Mouse (Mus musculus) induced T-regulatory cell, adult 2 months (primary cell): ENCODE measurements around the gene Gm11127.
"Not testable (repeated sequence)": the region's sequence is repeated elsewhere in the genome, so short reads cannot be mapped to it uniquely, and the experiment has no call there.

Experiments used
- DNase-seq: peaks from one replicate; pipeline ENCODE4 v3.0.0-alpha.2; 2012; ENCODE audit warnings: low read depth

Gene Gm11127

GRCm38 (mm10) chr17:36058362-36058761, at the start of gene Gm11127:
Gm11127 (minus strand) TSS chr17:36058371.
- DNase-seq = not testable (repeated sequence)

- not testable (repeated sequence) for DNase-seq
Observed at GRCm38 (mm10) chr17:36102091-36102490, 43.9 kb upstream of the Gm11127 start.

DNA sequence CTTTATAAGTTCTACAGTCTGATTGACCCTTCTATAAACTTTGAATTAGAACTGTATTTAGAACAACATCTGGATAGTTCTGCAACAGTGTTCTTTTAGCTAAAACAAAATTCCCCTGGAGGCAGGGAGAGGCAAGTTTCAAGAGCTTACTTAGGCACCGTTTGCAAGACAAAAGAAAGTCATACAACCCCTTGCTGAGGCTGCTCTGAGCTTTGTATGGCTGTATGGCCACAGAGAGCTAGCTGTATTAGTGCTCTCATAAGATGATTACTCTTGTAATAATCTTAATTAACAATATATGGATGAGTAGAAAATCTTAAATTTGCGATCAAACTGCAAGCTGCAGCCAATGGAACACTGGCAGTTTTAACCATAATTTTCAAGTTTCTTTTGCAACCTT, 41.4 kb upstream of the Gm11127 start:
- not testable (repeated sequence) for DNase-seq

DNA sequence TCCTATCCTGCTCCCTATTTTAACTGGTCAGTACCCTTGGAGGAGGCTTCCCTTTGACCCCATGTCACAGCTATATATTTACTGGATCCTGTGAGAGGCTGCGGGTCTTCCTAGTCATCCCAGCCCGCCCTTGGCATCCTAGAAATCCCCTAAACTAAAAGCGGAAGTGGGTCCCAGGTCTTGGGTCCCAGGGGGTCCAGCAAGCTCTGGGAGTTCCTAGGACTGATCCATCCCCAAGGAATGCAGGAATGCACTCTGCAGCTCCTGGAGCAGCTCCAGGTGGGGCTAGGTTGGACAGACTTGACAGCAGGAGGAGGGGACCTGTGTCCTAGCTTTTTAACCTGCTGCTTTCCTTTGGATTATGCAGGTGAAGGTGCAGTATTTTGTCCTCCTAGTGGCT, 35.8 kb upstream of the Gm11127 start:
- DNase-seq = no peak

DNA sequence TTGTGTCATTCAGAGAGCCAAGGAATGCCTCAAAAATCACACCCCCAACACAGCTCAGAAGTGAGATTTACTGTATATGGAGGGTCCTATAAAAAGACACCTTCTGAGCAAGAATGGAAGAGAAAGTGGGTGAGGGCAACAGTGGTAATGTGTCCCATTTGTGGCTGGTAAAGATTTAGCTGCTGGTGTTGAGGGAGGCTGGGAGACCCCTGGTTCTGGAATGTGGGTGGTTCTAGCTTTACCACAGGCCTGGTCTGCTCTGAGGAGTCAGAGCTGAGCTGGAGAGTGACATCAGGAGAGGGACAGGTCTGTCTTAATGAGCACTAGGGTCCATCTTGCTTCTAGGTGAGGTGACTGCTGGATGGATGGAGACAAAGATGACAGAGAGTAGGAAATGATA, 34.3 kb upstream of the Gm11127 start:
- not testable (repeated sequence) for DNase-seq

DNA sequence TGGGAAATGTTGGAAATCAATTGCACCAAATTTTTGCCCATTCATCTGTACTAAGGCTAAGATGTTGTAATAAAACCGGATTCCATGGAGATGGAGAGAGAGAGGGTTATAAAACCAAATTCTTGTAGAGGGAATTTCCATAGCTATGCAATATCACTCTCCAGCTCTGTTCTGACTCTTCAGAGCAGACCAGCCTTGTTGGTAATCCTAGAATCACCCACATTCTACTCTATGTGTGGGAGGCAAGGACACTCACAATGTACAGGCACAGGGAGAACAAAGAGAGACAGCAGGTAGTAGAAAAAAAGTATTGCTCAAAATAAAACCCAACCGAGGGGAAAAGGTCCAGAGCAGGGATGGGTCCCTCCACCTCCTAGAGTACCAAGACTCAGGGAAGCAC, 33.8 kb upstream of the Gm11127 start:
- not testable (repeated sequence) for DNase-seq

DNA sequence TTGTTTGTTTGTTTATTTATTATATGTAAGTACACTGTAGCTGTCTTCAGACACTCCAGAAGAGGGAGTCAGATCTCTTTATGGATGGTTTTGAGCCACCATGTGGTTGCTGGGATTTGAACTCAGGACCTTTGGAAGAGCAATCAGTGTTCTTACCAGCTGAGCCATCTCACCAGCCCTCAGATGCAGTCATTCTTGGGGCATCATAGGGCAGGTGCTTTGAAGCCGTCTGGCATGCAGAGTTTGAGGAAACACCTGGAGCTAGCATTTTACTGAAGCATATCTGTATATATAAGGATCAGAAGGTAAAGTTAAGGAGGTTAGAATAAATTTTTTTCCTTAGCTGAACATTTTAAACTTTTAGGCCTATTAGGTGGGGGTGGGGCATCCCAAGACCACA, 27.8 kb upstream of the Gm11127 start:
- DNase-seq = not testable (repeated sequence)

DNA sequence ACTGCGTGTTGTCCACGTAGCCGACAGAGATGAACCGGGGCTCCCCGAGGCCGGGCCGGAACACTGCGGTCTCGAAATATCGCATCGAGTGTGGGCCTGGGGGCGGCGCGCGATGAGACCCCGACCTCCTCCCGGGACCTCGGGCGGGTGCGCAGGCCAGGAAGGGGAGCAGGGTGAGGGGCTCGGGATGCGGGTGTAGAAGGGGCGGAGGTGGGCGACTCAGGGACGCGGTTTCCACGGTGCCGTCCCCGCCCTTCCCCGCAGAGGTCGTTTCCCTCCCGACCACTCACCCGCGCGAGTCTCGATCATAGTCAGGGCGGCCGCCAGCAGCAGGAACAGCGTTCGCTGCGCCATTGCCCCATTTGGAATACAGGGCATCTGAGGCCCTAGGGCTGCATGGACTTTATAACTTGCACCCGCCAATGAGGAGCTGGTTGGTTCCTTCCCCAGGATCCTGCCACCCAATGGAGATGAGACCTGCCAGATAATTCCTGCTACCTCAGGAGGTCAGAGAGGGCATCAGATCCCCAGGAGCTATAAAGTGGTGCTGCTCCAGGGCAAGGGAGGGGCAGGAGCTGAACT, 25.8 kb upstream of the Gm11127 start:
- peak; percentile 23 for DNase-seq

DNA sequence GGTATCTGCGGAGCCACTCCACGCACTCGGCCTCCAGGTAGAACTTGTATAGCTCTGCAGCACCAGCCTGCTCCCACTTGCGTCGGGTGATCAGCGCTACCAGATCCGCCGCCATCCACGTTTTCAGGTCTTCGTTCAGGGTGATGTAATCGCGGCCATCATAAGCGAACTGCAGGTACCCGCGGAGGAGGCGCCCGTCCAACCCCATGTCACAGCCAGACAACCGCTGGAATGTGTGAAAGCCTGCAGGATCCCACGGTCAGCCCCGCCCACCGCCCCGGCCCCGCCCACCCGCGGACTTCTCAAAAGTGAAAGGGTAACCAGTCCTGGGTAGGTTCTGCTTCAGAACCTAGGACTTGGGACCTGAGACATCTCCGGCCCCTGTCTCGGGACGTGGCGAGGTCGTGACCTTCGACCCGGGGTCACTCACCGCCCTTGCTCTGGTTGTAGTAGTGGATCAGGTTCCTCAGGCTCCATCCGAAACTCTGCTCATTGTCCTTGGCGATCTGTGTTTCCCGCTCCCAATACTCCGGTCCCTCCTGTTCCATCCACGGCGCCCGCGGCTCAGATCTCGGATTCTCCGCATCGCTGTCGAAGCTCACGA, 25.2 kb upstream of the Gm11127 start:
- peak; percentile 80 for DNase-seq

DNA sequence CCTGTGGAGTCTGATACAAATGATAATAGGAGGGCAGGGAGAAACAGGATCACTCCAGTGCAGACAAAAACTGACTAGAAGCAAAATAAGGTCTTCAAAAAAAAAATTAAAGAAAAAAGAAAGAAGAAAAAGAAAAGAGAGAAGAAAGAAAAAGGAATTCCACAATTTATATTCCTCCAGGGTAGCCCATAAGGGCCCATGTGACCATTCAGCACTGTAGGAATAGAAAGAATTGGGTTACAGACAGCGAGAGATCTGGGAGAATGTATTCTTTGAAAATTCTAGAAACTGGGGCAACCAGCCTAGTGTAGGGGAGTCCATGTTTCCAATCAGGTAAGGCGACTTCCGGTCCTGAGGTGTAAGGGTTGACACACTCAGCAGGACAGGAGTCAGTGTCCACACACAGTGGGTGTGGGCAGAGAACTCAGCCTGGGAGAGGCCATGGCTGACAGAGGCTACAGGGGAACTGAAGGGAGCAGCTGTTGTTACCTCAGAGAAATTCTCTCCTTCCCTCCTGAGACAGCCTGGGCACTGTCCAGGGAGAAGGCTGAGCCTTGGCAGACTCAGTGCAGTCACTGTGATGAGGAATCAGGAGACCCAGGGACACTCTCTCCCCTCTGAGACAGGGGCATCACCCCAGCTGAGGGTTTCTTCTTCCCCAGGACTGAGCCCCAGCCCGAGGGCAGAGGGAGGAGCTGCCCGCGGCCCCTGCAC, 24.5 kb upstream of the Gm11127 start:
- DNase-seq = peak; percentile 21

DNA sequence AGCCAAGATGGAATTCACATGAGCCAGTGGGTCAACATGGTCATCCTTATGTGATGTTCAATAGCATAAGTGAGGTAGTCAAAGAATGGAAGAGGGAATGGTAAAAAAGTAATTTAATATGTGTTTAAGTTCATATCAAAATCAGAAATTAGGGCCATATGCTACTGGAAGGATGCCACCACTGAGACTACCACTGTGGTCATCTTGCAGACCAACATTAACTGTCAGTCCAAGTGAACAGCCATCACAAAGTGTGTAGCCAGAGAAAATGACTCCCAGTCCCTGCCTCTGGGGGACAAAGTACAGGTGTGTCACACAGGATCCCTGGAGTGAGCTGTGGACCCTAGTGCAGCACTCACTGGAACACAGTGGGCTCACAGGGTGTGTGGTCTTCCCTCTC, 23.7 kb upstream of the Gm11127 start:
- not testable (repeated sequence) for DNase-seq

- DNase-seq = peak; percentile 92
Observed at GRCm38 (mm10) chr17:36060829-36061228, 2.7 kb upstream of the Gm11127 start.

GRCm38 (mm10) chr17:36057927-36058326, 244 bp downstream of the Gm11127 start:
- DNase-seq = not testable (repeated sequence)

DNA sequence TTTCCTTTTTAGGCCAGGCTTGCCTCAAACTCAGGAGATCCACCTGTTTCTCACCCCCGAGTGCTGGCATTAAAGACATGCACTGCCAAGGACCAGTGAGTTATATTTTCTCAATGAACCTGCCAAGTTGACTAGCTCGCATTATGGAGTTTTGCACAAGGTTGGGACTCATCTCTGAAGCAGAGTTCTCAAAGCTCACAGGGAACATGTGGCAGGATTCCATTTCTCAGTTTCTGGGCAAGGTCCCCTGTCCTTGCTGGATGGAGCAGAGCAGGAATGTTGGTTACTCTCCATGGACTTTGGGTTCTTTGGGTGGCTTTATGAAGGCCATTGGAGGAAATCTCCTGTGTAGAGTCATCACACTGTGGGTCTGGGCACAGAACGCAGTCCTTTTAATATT, 14.9 kb downstream of the Gm11127 start:
- no peak for DNase-seq

DNA sequence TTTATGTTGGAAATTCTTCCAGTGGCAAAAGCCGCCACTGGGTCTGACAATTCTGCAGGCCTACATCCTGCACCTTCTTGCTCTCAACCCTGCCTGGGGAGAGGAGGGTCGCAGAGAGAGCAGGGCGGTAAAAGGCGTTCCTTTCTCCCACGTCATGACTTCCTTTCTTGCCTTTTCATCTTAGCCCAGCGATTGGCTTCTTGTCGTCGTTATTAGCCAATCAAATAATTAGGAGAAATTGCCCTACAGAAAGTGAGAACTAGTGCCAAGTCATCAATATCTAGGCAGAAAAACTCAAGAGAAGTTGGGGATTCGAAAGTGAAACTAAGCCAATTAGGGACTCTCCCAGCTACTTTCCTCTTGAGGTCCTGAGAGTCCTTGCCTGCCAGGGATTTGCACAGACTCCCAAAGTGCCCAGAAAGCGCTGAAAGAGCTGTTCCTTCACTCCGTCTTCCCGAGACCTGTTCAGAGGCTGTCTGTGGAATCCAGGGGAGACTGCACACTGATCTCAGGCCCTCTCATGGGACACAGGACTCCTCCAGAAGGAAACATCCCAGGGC, 15.5 kb downstream of the Gm11127 start, which contains the start of the genes H2-T22 and Gm6034:
Gene H2-T22, minus strand, starts transcription at position 138 of the 560 bp plus-strand sequence.
Gene Gm6034, plus strand, starts transcription at position 352 of the 560 bp plus-strand sequence.
- DNase-seq = peak; percentile 98

DNA sequence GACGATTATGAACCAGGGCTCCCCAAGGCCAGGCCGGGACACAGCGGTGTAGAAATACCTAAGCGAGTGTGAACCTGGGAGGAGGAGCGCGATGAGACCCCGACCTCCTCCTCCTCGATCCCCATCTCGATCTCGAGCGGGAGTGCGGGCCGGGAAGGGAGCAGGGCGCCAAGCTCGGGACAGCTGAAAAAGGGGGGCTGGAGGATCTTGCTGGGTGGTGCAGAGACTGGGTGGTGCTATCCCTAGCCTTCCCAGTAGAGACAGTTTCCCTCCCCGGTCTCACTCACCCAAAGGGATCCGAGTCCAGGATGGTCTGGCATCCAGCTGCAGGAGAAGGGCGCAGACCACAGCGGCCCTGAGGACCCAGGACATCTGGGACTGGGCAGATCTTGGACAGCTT, 16.1 kb downstream of the Gm11127 start:
- DNase-seq = not testable (repeated sequence)

DNA sequence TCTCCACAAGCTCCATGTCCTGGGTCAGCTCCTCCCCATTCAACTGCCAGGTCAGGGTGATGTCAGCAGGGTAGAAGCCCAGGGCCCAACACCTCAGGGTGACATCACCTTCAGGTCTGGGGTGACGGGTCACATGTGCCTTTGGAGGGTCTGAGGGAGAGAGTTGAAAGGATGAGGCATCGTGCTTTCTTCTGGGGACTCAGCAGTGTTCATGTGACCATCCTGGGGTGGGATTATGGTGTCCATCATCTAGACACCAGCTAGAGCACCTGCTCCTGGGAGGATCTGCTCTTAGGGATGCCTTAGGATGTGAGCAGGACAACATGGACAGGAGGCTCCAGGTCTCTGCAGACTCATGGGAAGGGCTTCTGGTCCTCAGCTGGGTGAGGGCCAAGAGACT, 17.6 kb downstream of the Gm11127 start:
- DNase-seq = not testable (repeated sequence)

DNA sequence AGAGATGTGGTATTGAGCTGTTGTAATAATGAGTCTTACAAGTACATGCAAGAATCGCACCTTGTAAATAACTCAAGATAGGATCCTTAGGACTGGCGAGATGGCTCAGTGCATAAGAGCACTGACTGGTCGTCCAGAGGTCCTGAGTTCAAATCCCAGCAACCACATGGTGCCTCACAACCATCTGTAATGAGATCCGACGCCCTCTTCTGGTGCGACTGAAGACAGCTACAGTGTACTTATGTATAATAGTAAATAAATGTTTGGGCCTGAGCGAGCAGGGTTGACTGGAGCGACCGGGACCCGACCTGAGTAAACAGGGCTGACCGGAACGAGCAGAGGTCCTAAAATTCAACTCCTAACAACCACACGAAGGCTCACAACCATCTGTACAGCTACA, 22.0 kb downstream of the Gm11127 start:
- not testable (repeated sequence) for DNase-seq

DNA sequence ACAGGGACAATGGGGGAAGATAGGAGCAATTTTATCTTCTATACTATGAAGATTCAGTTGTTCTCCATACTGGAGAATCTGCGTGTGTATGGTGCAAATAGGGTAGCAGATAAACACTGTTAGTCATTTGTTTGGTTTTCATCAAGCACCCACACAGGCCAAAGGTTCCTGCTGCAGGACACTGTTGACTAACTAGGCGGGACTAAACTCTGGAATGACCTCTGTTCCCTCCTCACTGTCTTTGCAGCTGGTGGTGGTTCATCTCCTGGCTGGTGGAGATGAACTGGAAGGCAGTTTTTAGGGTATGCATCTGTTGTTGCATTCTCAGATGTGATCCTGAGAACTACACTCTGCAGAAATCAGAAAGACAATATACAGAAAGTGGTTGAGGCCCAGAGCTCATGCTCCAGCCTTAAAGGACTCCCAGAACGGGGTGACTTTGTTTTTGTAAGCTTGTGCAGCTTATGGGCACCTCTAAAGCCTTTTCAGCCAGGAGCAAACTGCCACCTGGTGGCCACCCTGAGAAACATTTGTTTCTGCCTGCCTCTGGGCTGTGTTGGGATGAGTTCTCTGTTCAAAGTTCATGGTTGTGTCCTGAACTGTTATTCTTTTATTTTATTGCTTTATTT, 23.0 kb downstream of the Gm11127 start:
- peak; percentile 76 for DNase-seq

DNA sequence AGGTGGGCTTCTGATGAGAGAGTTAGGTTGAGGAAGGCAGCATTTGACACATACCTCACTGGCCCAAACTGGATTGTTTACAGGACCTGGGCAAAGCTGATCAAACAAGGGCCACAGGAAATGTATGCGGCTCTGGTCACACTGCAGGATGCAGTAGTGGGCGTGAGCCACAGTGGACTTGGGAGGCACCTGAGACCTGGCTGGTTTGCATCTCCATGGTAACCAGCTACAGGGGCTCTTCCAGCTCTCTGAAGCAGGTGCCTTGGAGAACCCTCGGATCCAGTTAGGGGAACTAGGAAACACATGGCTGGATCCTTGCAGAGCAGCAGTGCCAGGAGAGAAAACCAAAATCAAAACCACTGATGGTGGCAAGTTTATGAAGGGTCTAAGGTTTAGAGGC, 23.6 kb downstream of the Gm11127 start:
- DNase-seq = not testable (repeated sequence)

- DNase-seq = peak; percentile 90
Observed at GRCm38 (mm10) chr17:36032351-36032875, 25.8 kb downstream of the Gm11127 start, which contains the start of gene H2-T23. H2-T23 (minus strand) TSS chr17:36032855.
